Mouse (Mus musculus) cortical plate, adult 2 months (tissue): ENCODE data around the gene Pan3.

Experiments used
- CTCF ChIP-seq: fragments of 200-500 bp; IDR thresholded peaks from 2 replicates; pipeline ENCODE4 v1.5.1; 2011; ENCODE audit warnings: mild to moderate bottlenecking, control low read depth, low read length; ENCODE audit not compliant: insufficient read depth; ENCODE audit errors: extremely low read depth
- POLR2A ChIP-seq: fragments of 200-500 bp; IDR thresholded peaks from 2 replicates; pipeline ENCODE4 v1.6.1; 2011; ENCODE audit warnings: mild to moderate bottlenecking, low read length, control low read depth; ENCODE audit not compliant: insufficient read depth; ENCODE audit errors: extremely low read depth

DNA sequence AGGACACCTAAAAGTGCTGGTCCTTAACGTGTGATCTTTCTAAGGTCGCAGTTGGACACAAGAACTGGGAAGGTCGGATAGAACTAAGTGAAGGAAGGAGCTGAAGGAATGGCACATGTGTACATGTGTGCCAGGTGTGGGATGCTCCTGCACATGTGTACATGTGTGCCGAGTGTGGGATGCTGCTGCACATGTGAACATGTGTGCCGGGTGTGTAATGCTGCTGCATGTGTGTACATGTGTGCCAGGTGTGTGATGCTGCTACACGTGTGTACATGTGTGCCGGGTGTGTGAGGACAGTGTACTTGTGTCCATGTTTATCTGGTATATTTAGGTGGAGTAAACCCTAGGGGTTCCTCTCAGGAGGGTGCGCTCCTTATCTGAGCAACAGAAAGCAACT is 3.0 kb downstream of the Pan3 start:
- TF ChIP-seq CTCF (no peak), POLR2A (no peak)
